Mouse (Mus musculus) gastrocnemius, adult 8-10 months (tissue): ENCODE results near the gene Gas2l2. TPM values are rescaled to one million over a fixed set of nuclear protein-coding genes. Genes with fewer than 3 reads are reported as not detected.
A peak's percentile ranks its signal among the peaks of the same experiment; 100 is the strongest.

Experiments used
- DNase-seq, 2 experiments: peaks; one replicate each; pipeline ENCODE4 v3.0.0; 2022; ENCODE audit warnings: low spot score in 2 of 2
- total RNA-seq, 4 experiments: library from RNA; stranded (reverse); gene quantifications; 2 replicates each; pipeline ENCODE4 v1.2.4; 2022

The Gas2l2 gene
- total RNA-seq, 4 experiments from 2014 or later = not detected

DNA sequence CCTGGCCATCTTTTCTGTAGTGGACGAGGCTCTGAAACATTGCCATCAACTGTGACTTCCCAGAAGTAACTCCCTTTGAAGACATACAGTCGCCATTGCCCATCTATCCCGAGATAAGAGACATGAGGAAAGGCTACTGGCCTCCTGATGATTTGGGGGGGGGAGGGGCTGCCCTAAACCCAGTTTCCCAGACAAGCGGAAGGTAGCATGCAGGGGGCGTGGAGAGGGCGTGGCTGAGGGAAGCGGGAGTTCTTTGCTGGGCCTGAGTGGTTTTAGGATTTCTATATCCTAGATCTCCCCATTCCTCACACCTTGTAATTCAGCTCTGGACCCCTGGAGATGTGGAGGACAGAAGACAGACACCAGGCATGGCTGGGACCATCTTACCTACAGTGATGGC lies 14.6 kb upstream of the Gas2l2 start:
- no peak for DNase-seq

DNA sequence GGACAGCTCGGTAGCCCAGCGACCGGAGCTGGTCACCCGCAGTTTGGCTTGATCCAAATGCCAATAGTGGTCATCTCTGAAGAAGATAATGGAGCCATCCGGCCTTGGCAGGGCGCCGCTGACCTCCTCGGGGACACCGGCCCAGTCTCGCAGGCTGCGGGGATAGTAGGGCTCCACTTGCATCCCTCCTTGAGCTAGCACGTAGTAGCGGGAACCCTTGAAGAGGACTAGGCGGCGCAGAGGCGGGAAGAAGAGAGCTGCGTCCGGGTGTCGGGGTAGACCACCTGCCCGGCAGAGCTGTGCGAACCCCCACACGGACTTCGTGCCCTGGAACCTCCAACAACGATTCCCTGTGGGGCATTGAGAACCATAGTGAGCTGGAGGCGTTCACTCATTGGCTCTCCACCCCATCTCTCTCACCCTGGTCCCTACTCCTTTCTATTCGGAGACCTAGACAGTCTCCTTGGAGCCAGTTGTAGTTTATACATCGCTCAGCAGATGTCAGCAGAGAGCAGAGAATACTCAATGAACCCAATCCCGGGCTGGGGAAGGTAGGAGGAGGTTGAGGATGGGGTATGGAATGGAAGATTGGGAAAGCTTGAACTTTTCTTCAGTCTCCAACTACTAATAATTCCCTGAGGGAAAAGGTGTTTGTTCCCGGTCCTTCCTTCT lies 13.5 kb upstream of the Gas2l2 start:
- peak; percentile 34 to 47 for DNase-seq

DNA sequence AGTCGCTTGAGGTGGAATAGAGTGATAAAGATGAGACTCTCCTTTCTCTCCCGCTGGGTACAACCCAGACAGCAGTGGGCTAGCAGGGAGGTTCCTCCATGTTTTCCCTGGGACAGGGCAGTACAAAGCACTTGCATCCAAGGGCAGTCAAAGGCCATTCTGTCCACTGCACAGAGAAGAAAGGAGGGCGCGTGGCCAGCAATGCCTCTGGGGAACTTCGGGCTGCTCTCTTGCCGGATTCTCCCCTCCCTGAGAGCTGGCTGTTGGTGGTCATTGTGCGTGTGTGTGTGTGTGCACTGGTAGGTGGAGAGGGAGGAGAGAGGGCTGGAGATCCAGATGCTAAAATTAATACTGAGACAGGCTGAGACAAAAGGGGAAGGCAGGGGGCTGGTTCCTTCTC lies 12.0 kb upstream of the Gas2l2 start:
- no peak for DNase-seq

DNA sequence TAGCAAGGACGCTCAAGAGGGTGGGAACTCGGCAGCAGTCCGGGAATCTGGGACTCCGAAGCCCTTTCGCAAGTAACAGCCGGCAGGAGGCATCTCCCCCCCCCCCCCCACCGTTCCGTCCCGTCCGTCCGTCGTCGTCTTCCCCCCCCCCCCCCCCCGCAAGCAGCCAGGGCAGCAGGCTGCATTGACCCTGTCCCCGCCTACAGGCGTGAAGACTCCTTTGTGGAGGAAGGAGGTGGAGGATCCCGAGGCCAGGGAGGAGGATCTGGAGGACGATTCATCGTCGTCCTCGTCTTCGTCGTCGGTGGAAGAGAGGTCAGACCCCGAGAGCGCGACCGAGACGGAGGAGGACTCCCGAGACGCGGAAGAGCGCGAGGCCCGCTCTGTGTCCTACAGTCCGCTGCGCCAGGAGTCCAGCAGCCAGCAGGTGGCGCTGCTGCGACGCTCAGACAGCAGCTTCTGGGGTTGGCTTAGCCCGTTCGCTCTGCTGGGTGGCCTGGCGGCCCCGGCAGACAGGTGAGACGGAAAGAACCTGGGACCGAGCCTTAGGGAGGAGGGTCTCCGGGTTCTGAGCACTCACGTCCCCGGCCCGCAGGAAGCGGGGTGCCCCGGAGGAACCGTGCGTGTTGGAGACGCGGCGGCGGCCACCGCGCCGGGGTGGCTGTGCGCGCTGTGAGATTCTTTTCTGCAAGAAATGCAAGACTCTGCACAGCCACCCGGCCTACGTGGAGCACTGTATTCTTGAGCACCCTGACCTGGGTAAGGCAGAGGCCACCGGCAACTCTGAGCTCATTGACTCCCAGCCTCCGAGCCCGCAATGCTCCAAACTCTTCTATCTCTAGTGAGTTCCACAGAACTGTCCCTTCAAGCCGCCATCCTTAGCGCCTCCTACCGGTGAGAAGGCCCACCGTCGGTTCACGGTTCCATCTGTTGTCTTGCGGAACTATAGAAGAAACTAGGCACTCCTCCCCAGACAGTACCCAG lies 11.1 kb upstream of the Gas2l2 start:
- peak; percentile 69 to 76 for DNase-seq

DNA sequence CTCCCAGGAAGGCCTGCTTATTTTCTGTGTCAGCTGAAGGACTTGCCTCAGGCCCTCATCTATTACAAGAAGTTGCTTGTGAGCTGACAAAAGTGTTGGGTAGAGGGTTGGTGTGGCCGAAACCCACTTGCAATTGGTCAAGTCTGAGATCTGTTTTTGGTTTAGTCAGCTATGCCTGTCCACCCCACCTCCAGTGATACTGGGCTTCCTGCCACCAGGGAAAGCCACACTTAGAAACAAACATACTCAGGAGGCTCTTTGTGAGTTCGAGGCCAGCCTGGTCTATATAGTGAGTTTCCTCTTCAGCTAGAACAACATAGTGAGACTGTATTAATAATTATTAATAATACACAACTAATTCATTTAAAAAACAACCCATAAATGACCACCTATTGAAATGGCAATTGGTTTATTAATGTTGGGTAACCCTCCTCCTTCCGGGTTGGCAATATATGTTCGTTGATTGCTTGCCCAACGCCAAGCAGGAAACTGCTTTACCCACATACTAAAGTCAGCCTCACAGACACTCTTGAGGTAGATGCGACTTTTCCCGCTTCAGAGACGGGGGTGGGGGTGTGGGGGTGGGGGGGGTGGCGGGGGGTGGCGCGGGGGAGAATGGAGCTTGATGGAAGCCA lies 10.3 kb upstream of the Gas2l2 start:
- DNase-seq = no peak

DNA sequence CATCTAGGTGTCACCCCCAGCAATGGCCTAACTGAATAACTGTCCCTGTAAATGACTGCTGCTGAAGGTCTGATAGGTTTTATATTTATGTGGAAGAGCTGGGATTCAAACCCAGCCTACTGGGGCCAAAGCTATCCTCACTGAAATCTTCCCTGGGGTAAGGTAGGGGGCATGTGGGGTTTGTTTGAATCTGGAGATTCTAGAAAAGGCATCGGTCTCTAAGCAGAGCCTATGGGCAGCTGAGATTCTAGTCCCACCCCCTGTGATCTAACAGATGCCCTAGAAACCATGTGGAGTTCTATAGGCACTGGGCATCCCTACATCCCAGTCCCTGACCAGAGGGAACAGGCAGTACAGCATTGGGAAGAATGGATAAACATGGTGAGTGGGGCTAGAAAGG lies 8.1 kb upstream of the Gas2l2 start, which contains the start of gene 1700020L24Rik:
Gene 1700020L24Rik (plus strand): TSS at position 301 of the 400 bp plus-strand sequence.
- no peak for DNase-seq

DNA sequence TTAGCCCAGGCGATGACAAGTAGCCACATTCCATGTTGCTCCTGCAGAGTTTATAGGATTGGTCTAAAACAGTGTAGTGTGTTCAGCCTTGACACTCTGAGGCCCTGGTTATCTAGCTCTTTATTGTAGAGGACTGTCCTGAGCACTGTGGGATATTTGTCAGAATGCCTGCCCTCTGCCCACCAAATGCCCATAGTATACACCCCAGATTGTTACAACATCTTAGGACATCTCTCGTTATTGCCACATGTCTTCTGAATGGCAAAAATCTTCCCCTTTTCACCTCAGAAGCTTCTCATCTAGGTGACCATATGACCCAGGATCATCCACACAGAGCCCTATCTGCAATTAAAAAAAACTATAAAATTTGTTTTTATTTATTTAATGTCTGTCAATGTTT lies 3.3 kb upstream of the Gas2l2 start:
- no peak for DNase-seq

DNA sequence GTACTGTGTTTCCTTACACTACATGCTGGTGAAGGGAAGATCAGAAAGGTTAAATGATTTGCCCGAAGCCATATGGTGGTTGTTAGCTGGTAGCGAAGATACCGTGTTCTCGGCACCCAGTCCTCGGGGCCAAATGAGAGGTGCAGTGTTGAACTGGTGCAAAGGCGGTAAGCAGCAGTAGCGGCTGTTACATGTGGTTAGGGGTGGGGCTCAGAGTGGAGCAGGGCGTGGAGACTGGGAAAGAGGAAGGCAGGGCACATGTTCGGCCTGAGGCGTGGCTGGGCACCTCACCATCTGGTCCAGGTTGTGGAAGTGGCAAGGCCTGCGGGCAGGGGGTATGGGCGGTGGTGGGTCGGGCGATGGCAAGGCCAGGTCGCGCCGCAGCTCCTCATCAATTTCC lies 2.3 kb downstream of the Gas2l2 start:
- DNase-seq = no peak

DNA sequence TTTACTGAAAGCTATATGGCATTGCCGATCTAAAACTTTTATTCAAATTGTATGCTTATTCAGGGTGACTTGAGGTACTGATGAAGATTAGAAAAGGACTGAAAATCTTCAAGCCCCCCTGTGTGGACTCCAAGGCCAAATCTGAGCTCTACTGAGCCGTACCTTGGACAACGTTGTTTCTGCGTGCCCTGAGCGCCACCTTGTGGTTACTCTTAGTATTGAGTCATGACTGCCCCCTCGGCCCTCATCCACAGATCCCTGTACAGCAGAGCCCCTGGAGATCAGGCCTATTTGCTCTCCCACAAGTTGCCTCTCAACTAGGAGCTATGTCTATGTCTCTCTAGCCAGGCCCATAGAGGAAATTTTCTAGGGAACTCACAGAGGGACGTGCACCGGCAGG lies 4.6 kb downstream of the Gas2l2 start:
- peak; percentile 35 to 39 for DNase-seq

DNA sequence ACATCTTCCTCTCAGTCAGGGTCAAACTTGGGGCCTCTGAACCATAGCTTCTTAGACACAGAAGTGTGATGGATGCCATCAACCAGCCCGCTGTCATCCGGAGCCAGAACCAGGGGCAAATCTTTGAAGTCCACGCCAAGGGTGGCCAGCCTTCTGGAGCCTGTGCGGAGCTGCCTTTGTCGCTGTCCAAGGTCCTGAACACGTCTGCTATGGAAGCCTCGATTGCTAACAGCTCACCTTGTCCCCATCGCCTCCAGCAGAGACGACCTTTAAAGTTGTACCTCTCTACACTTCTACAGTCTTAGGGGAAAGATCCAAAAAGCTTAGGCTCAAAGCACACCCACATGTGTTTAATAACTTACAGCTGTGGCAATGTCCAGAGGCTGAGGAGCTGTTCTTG lies 8.0 kb downstream of the Gas2l2 start:
- no peak for DNase-seq

DNA sequence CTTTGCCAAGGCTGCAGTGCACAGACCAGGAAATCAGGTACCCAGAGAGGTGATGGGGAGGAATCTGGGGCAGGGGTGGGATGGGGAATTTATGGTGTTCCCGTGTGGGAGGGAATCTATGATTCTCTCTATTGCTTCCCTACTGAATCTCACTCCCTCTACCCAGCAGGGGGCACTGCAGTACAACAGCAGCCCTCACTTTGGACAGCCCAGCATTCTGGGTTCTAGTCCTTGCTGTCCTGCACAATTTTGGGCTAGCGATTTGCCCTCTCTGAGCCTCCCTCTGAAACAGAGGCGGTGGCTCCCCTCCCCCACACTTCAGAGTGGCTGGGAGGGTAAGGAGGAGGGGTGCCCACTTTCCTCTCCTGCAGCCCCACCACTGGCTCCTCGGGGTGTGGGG lies 8.9 kb downstream of the Gas2l2 start:
- no peak for DNase-seq

DNA sequence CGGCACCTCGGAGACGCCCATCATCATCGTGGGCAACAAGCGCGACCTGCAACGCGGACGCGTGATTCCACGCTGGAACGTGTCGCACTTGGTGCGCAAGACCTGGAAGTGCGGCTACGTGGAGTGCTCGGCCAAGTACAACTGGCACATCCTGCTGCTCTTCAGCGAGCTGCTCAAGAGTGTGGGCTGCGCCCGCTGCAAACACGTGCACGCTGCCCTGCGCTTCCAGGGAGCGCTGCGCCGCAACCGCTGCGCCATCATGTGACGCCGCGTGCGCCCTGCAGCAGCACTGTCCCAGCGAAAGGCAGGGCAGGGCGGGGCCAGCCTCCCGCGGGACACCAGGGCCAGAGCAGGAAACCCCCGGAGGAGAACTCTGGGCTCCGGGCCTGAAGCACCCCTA lies 10.7 kb downstream of the Gas2l2 start:
- no peak for DNase-seq

DNA sequence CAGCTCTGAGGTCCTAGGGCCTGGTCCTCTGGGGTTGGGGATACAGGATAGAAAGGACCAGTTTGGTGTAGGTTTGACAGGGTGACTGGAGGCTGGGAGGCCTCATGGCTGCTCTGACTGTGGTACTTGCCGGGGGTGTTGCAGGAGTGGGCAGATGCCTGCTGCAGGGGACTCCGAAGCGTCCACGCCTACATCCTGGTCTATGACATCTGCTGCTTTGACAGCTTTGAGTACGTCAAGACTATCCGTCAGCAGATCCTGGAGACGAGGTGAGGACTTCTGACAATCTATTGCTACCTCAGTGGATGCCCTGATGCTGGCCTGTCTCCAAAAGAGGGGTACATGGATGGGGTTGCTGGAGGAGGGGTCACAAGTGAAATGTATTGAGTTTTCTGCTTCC lies 11.5 kb downstream of the Gas2l2 start:
- no peak for DNase-seq

DNA sequence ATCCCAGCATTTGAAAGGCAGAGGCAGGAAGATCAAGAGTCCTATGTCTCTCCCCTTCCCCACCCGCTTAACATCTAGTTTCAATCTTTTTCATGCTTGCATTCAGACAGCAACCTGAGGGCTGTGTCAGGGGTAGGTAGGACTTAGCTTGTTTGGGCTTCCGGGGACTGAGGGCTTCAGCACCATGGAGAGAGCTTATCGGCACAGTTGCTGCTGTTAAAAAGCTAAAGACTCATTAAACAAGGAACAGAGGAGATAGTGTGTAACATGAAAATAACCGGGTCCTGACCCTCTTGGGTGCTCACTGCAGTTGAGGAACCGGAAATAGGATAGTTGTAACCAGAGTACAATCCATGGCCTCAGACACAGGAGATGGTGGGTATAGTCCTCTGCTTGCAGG lies 12.2 kb downstream of the Gas2l2 start:
- DNase-seq = no peak

DNA sequence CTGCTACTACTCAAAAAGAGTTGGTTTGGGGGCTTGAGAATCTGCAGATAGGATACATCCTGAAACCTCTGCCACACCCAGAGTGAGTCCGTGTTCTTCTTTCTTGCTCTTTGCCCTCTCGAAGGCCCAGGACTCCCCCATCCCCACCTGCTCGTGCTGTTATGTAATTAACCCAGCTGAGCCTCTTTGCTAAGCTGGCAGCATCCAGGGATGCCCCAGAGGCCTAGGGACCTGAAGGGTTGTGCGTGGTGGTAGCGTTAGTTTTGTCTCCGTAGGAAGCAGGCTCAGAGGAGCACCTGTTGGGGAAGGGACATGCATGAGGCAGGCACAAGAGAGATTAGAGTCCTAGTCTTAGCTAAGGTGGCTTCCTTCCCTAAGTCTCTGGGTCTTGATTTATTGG lies 18.7 kb downstream of the Gas2l2 start:
- DNase-seq = no peak

DNA sequence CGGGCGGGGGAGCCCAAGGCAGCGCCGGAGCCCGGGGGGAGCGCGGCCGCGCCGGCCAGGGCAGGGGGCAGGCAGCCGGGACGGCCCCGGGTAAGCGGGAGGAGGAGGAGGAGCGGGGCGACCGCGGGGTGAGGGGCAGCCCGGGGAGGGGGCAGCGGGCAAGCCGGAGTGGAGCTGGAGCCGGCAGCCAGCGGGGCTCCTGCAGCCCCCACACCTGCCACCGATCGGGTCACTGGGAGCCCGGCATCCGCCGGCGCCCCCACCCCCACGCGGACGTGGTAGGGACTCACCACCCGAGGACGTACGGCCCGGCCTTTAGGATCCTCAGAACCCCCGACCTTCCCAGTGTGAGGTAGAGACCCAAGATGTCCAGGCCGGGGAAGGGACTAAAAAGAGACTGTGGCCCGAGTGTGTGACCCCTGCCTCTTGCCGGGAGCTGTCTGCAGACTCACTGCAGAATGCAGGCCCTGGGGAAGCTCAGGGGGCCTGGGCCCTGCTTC lies 19.4 kb downstream of the Gas2l2 start:
- DNase-seq = no peak

DNA sequence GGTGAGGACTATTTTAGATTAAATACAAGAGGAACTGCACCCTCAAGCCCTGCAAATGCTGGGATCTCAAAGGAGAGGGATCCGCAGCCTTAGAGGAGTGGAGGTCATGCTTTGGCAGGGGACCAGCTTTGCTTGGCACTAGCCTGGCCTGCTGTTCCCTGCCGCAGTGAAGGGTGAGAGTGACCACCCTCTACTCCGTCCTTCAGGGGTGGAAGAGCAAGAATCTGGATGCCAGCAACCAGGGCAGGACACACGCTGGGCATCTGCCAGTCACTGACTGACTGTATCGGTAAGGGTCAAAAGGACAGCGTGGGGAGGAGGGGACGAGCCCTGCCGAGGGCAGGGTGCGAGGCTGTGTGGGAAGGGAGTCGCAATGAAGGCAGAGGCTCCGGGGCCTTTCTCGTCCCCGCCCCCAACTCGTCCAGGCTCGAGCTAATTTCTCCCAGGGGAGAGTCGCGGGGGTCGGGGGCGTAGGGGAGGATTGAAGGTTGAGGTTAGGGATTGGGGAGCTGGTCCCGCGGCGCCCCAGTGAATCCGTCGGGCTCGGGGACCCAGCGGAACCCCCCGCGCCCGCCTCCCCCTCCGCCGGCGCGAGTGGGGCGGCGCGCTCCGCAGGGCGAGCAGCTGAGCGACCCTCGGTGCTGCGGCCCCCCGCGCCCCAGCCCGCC lies 20.0 kb downstream of the Gas2l2 start, which contains the start of gene Rasl10b:
Gene Rasl10b (plus strand): TSS at position 51 of the 668 bp plus-strand sequence.
- no peak for DNase-seq

DNA sequence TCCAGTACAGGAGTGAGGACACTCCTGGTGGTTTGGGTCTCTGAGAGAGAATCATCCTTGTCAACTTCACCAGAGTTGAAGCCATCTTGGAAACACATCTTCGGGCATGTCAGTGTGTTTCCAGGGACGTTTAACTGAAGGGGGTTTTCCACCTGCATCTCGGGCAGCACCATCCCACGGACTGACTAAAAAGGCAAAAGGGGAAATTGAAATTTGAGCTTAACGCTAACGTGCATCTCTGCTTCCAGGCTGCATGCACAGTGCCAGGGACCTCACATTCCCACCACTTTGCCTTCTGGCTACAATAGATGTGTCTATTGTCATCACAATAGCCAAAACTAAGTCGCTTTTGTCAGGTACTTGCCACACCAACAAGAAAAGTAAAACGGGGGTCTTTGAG lies 21.0 kb downstream of the Gas2l2 start:
- no peak for DNase-seq

DNA sequence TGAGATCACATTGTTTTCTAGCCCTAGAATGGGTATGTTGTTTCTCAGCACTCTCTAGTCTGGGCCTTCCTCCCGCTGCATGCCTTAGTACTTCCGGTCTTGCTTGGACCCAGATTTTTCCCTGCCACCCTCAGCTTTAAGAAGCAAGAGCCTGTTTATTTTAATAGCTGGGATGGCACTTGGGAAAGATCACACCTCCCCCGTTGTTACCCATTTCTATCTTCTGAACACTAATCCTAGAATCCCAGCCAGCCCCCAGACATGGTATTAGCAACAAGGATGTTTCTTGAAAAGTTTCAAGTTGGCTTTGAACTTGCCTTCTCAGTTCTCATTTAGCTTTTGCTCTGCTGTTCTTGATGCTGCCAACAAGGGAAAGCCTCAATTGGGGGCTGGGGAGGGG lies 22.9 kb downstream of the Gas2l2 start:
- DNase-seq = no peak

DNA sequence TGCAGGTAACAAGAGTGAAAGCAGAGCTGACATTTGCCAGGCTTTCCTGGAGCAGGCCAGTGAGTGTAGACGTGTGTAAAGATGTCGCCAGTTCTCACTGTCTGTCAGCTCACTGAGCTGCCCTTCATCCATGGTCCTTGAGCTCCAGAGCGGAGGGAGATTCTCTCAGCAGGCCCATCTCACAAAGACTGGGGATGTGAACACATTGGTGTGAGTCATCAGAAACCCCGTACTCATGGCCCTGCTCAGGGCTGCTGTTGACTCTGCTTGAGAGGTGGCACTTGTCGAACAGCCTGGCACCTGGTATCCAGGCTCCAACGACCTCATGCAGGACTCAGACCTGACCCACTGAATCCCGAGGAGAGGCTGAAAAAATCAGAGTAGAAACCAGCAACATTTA lies 25.5 kb downstream of the Gas2l2 start:
- no peak for DNase-seq

DNA sequence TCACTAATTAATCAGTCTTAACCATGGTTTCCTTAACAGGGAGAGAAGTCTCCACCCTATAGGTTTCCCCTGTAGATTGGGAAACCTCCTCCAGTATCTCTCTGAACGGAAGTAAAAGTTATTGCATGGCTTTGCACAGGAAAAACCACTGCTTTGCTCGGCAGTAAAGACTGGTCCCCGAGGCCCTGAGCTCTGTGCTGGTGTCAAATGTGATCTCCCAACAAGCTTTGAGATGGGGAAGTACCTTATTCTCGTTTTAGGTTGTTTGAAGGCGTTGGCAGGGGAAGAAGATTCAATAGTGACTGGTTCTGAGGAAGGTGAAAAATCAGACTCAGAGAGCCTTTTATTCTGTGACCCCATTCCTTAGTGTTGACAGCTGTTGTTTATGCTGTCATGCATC lies 30.5 kb downstream of the Gas2l2 start:
- no peak for DNase-seq
